Mouse (Mus musculus): Measurements from ENCODE around the gene Olah.

The Olah gene

DNA sequence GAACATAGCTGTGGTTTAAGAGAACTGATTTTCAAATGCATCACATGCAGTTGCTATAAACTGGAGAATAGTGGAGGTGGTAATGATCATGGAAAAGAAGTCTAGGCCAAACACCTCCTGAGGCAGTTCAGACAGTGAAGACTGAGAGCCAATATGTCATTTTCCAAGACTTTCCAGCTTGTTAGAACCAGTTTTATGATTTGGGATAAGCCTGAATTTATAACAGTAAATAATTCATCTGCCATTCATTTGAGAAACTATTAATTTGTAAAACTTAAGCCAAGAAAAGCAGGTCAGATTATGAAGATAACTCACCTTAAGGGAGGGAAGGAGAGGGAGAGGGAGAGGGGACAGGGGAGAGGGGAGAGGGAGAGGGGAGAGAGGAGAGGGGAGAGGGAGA, 43.9 kb downstream of the Olah start:
- DNase-seq (ENCODE audit: low read depth, low spot score), result no peak

DNA sequence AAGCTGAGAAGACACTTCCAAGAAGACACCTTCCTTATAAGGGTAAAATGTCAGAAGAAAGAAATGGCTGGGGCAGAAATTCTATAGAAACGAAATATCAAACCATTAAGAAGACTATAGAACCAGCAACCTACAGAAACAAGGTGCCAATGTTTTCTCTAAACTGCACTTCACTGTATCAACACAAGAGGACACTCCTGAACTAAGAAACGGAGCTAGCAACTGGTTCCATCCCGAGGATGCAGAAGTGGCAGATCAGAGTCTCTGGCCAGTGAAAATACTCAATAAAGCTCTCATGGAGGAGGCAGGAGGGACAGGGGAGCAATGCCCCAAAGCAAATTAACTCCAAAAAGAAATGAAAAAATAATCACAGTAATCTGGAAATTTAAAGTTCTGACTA, 48.1 kb downstream of the Olah start:
- DNase-seq (ENCODE audit: low read depth, low spot score), result peak; percentile 36

DNA sequence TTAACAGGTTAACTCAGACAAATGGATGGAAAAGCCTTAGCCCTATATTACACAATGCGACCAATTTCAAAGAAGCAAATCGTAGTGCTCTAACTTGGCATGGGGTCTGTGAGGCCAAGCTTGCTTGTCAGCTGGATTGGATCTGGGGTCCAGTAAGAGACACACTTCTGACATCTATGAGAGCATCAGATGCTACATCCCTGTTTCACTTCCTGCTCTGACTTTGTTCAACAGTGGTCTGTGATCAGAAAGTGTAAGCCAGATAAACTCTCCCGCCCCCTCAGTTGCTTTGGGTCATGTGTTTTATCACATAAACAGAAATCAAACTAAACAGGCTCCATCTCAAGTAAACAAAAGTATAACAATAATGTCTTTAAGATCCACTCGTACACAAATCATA, 48.6 kb downstream of the Olah start:
- DNase-seq (ENCODE audit: low read depth, low spot score), result no peak

DNA sequence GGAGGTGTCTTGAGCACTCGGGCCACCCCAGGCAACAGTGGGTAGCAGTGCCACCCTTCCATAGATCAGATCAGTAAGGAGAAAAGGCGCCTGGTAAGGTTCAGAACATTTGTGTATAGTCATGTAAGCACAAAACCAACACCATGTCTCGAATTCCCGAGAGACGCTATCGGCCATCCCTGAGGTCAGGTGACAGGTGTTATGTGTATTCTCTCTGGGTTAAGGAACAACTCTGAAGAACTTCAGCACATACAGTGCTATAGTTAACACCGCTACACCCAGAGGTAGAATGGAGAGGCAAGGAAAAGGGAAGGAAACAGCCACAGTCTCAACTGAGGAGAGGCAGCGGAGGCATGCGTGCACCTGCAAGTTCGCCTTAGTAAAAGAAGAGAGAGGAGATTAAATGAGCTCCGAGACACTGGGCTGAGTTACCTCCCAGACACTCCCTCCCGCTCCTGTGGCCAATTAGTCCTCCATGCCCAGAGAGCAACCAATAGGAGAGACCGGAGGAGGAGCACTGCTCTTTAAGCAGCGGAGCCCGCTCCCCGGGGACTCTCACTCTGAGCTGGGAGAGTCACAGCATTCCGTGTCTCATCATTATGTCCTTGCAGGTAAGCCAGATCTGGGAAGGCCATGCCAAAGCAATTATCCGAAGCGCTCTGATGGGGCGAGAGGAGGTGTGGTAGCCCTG, 61.3 kb downstream of the Olah start, which contains the start of gene Acbd7:
Gene Acbd7, plus strand, starts transcription at position 558 of the 691 bp plus-strand sequence.
- peak; percentile 70 for DNase-seq (ENCODE audit: low read depth, low spot score)

DNA sequence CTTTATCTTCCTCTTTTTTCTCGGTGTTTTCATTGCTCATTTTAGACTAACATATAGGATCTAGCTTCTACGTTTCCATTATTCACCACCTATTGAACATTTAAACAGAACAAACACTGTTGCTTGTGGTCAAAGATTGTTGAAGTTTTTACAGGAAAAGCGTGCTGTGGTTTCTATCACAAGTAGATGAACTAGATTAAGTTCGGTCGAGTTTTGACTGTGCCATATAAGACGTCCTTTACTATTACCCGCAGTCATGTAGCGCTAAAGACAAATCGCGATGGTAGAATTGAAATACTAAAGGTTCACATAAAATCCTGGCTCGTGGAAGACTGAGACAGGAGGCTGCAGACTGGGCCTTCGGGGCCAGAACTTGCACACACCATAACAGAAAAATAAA, 63.2 kb downstream of the Olah start:
- no peak for DNase-seq (ENCODE audit: low read depth, low spot score)

DNA sequence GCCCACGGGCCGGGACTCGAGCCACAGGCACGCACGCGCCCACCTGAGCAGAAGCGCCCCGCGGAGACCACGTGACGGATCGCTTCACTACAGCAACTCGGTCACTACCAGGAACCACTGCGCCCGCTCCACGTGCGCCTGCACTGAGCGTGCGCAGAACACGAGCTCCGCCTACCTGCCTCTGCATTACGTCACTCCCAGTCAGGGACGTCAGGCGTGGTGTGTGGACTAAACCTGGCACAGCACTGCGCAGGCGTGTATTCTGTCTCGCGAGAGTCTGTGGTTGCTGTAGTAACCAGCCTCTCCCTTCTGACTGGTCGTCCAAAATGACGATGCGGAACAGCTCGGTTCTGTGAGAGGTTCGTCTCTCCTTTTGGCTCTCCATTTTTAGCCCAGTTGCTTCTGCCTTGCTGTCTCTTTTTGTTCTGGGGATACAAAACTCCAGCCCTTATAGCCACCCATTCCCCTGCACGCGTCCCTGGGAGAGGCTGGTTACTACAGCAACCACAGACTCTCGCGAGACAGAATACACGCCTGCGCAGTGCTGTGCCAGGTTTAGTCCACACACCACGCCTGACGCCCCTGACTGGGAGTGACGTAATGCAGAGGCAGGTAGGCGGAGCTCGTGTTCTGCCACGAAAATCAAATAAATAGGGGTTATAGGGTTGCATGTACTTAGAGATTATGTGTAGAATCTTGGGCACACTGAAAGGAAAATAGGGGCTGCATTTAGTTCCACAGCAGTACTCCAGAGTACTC, 64.3 kb downstream of the Olah start, which contains the start of gene Rpp38:
Gene Rpp38, minus strand, starts transcription at position 160 of the 759 bp plus-strand sequence.
- peak; percentile 96 for DNase-seq (ENCODE audit: low read depth, low spot score)

DNA sequence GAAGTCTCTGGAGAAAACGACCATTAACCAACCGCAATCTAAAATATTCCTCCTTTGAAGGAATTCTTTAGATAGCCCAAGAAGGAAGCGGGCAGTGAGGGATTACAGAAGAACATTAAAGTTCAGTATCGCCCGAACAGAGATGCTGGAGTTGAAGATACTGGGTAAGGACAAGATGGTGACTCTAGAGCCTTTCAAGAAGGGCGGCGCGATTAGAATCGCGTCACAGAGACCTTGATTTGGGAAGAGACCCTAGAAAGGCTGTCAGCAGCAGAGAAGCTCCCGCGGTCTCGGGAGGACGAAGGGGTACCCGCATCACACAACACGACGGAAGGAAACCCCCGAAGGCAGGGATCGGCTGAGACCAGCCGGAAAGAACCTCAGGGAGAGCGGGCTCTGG, 65.0 kb downstream of the Olah start:
- peak; percentile 35 for DNase-seq (ENCODE audit: low read depth, low spot score)

DNA sequence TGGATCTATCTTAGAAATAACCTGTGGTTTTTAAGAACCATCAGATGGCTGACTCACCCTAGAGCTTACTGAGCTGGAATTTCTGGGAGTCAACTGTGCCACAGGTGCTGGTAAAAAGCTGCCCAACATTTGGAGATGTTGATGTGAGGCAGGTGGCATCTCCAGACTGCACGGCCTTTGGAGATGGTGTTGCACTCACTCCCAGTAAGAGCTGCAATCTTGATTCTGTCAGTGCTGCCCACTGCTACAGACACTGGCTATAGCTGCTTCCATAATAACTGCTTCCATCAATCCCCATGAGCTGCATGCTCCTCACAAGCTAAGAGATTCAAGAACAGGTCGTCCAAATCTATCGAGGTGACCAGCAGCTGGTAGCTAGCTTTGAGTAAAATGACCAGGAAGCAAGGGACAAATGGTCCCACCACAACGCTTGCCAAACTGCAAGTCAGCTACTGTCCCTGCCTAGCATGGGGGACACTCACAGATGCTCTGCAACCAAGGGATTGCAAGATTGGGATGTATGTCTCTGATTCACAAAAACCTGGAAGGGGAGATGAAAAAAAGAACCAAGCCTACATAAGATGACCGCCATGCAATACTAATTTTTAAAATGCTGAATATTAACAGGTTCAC, 65.8 kb downstream of the Olah start:
- no peak for DNase-seq (ENCODE audit: low read depth, low spot score)

DNA sequence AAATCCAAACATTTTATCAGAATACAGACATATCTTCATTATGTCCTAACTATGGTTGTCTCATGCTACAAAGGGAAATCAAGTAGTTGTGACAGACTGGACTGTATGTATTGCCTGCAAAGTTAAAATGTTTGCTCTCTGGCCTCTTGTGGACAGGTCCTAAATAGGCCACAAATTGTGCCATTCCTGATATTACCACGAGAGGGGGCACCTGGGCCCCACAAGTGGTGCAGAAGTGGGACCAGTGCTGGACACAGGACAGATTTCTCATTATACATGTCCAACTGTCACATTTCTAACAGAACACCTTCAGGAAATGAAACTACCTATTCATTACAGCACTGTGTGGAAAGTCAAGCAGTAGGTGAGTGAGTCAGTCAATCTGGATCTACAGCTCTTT, 69.7 kb downstream of the Olah start:
- DNase-seq (ENCODE audit: low read depth, low spot score), result no peak

DNA sequence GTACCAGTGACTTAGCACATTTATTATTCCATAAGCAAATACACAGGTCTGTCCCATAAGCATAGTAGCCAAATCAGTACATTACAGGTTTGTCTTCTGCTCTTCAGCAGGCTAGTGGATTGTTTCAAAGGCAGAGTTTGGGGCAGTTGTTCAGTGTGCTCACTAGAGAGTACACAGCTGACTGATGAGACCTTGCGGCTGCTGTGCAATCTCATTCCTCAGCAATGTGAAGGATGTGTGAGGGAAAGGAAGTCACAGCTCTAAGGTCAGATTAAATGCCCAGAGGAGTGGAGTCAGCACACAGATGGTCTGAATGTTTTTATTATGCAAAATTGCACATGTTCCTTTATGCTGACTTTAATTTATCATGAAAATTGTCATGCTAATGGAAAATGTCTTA, 70.5 kb downstream of the Olah start:
- DNase-seq (ENCODE audit: low read depth, low spot score), result no peak

DNA sequence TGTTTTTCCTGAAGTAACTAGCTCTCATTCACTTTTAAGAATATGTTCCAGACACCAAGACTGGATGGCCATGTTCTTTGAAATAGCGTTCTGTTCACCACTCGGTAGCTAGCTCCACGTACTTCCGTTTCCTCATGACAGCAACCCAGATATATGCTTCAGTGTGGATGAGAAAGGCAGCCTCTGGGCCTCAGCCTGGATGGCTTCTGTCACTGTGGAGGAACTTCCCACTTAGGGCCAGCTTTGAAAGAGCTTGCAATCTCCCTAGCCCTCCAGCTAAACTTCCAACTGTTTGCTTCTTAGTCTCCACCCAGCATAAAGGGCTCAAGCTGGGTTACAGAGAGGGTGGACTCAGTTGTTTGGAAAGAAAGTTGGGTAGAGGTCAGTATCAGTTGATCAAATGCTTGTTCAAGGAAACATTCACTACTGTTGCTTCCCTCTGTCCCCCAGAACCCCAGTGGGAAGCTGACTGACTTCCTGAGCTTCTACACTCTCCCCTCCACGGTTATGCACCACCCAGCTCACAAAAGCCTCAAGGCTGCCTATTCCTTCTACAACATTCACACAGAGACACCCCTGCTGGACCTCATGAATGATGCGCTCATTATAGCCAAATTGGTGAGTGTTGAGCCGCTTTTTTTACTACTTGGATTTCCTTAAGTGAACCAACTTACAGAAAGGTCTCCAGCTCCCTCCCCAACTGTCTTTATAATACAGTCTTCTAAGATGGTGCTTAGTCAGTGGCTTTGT, 72.5 kb downstream of the Olah start:
- no peak for DNase-seq (ENCODE audit: low read depth, low spot score)

DNA sequence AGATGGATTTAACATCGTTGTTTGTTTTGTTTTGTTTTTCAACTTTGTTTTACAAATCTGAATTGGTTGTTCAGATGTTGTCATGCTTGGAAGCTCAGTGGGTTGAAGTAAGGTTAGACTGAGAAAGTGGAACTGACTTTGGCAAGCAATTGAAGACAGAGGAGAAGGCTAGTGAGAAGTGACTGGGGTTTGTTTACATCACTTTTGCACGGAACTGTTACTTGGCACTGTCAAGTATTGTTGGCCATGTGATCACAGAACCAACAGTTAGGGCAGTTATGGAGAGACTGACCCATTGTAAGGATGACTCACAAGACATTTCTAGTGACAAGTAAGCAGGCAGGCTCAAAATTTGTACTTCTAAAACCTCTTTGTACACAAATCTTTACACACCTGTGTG, 73.9 kb downstream of the Olah start:
- no peak for DNase-seq (ENCODE audit: low read depth, low spot score)

DNA sequence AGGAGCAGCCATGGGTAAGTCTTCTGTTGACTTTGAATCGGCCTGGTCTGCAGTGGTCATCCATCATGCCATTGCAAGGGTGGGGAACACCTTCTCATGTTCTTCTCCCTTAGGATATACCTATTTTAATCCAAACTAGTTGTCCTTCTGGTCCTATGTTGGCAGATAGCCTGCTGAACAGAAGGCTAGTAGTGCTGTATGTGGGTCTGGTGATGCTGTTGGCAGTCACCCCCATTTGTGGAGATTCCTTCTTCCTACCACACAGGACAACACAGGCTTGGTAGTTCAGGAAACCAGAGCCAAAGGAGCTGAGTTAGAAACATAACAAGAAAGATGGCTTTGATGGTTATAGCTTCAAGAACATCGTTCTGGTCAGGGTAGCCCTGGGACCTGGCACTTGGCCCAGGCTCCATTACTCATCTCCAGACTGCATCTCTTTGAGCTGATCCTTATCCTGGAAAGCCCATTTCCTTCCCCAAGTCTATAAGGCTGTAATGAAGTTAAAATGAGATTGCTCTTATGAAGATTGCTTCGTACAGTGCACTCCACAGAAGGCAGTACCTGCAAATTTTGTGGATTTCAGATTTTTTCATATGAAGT, 91.5 kb downstream of the Olah start:
- no peak for DNase-seq (ENCODE audit: low read depth, low spot score)

DNA sequence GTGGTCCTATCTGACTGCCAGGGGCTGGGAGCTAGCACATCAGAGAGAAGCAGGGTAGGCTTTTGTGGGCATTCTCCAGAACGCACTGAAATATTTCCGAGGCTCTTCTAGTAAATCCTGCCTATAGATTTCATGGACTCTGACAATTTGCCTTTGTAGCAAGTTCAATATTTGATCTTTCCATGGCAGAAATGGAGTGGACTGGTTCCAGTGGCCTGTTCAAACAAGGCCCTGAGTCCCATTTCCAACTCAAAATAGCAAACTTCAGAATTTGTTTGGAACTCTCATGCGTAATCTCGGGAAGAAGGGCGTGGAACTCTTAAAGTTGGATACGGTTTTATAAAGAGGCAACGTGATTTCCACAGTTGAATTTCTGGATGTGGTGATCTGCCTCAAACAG, 101.2 kb downstream of the Olah start:
- no peak for DNase-seq (ENCODE audit: low read depth, low spot score)

DNA sequence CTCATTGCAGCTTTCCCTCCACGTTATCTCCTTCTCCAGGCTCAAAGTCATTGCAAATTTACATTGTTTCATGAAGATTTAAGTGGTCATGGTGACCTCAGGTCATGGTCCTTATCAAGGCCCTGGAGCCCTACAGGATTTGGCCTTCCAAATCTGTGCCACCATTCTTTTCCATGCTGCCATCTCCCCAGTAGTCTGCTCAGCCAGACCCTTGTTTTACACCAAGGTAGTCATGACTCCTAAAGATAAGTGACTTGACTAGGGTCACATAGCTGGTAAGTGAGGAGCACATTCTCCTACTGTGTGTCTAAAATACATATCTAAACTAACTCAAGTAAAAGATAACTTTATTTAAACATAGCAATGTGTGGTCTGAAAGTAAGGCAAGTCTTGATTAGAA, 104.8 kb downstream of the Olah start:
- DNase-seq (ENCODE audit: low read depth, low spot score), result no peak
